Mouse (Mus musculus): ENCODE results near the gene Wdr31. TPM values are rescaled to one million over a fixed set of nuclear protein-coding genes. Genes with fewer than 3 reads are reported as not detected.
A peak's percentile ranks its signal among the peaks of the same experiment; 100 is the strongest.

The Wdr31 gene
- polyA plus RNA-seq, 1 experiment from 2014 or later: 7.9 TPM

DNA sequence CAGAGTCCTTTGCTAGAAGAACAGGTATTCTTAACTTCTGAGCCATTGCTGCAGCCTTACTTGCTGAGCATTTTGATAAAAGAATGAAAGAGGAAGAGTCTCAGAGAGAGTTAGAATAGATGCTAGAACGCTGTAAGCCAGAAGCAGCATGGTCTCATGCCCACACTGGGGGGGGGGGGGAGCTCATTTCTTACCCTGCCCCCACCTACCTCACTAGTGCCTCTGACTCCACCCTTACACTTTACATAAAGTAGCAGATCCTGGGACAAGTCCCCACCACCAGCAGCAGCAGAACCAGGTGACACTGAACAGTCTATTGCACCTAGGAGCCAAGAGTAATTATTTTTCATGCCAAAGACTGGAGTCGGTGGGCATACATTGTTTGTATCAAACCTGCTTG, 4.4 kb upstream of the Wdr31 start:
- Histone ChIP-seq H3K27me3 (ENCODE audit: control insufficient read depth, insufficient read depth, low read length) (peaks cover 4% of the 10 kb centered on the region), H3K4me3 (ENCODE audit: low read depth, low read length) (no peak overlapping the region), H3K4me1 (ENCODE audit: control insufficient read depth, insufficient read depth, low read length) (peaks cover 9% of the 10 kb centered on the region; the same call in 1 of the 2 replicates), H3K9me3 (ENCODE audit: control insufficient read depth, low read length) (no peaks in the 10 kb centered on the region), H3K9ac (ENCODE audit: low read length) (no peak overlapping the region), H3K27ac (ENCODE audit: low read depth, low read length) (no peak overlapping the region), H3K4me2 (no peak overlapping the region), H3K36me3 (ENCODE audit: control insufficient read depth, insufficient read depth, low read length) (no peaks in the 10 kb centered on the region)
- 78% methylated on average over 2 of the region's 2 CpGs for WGBS
- no peak for DNase-seq (ENCODE audit: low spot score, missing footprints)
- no peak for ATAC-seq (ENCODE audit: low FRiP score)

DNA sequence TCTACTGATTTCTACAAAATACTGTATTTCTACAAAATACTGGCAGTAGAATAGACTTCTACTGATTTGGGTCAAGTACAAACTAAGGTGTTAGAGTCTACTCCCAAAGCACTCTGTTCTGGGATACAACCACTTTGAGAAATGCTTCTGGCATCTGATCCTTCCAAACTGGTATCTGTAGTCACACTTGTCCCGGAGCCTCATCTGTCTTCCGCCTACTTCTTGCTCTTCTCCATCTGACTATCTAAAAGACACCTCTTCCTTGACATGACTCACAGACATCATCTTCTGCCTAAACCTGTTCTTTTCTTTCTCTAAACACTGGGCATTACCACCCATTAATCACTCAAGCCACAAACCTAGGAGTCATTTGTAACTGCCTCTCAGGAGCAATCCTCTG, 1.4 kb upstream of the Wdr31 start:
- 97% methylated on average over 2 of the region's 2 CpGs for WGBS
- Histone ChIP-seq H3K27ac (ENCODE audit: low read depth, low read length) (no peak overlapping the region), H3K9me3 (ENCODE audit: control insufficient read depth, low read length) (no peaks in the 10 kb centered on the region)

DNA sequence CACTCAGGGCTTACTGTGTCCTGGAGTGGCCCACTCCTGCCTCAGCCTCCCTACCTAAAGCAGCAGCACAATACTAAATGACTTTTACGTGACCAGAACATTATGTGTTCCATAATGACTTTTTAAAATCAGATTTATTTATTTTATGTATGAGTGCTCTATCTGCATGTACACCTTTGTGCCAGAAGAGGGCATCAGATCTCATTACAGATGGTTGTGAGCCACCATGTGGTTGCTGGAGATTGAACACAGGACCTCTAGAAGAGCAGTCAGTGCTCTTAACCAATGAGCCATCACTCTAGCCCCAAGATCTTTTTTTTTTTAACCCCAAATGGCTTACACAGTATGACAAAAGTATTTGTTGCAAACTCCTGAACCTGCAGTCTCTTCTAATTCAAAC, 2.5 kb downstream of the Wdr31 start:
- no peak overlapping the region for H3K27ac ChIP-seq (ENCODE audit: low read depth, low read length)
- H3K4me1 ChIP-seq (ENCODE audit: control insufficient read depth, insufficient read depth, low read length): peaks cover 7% of the 10 kb centered on the region; the same call in 1 of the 2 replicates
- ATAC-seq (ENCODE audit: low FRiP score) (no peak), DNase-seq (ENCODE audit: low spot score, missing footprints) (no peak)
- H3K9me3 ChIP-seq (ENCODE audit: control insufficient read depth, low read length): no peaks in the 10 kb centered on the region
- H3K9ac ChIP-seq (ENCODE audit: low read length): no peak overlapping the region
- 82% methylated on average over 1 of the region's 1 CpGs for WGBS
- no peak overlapping the region for H3K4me3 ChIP-seq (ENCODE audit: low read depth, low read length)
- H3K27me3 ChIP-seq (ENCODE audit: control insufficient read depth, insufficient read depth, low read length): no peaks in the 10 kb centered on the region
- no peak overlapping the region for H3K4me2 ChIP-seq
- no peaks in the 10 kb centered on the region for H3K36me3 ChIP-seq (ENCODE audit: control insufficient read depth, insufficient read depth, low read length)

More for the DNA sequence above, 1.4 kb upstream of the Wdr31 start:
- DNase-seq (ENCODE audit: low spot score, missing footprints) (no peak), ATAC-seq (ENCODE audit: low FRiP score) (no peak)
- H3K36me3 ChIP-seq (ENCODE audit: control insufficient read depth, insufficient read depth, low read length): no peaks in the 10 kb centered on the region
- H3K4me1 ChIP-seq (ENCODE audit: control insufficient read depth, insufficient read depth, low read length): peaks cover 7% of the 10 kb centered on the region; the same call in 1 of the 2 replicates
- H3K4me2 ChIP-seq: no peak overlapping the region
- no peak overlapping the region for H3K4me3 ChIP-seq (ENCODE audit: low read depth, low read length)
- H3K27me3 ChIP-seq (ENCODE audit: control insufficient read depth, insufficient read depth, low read length): no peaks in the 10 kb centered on the region; the same call in 1 of the 2 replicates
- no peak overlapping the region for H3K9ac ChIP-seq (ENCODE audit: low read length)

DNA sequence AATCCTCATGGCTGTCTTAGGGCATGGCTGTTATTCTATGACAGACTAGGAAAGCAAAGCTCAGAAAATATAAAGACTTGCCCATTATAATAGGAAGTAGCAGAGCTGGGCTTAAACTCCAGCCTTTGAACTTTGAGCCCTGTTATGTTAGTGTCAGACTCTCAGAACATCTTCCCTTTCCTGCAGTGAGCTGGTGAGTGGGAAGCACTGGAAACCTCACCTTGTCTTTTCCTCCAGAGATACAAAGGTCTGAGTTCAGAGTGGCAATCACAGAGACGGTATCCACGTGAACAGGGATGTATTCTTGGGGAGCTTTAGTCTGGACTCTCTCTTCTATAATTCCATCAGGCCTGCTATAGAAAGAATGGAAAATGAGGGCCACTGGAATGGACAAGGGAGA, 7.6 kb downstream of the Wdr31 start:
- ATAC-seq (ENCODE audit: low FRiP score) (no peak), DNase-seq (ENCODE audit: low spot score, missing footprints) (no peak)
- H3K27me3 ChIP-seq (ENCODE audit: control insufficient read depth, insufficient read depth, low read length): no peaks in the 10 kb centered on the region
- H3K9ac ChIP-seq (ENCODE audit: low read length): no peak overlapping the region
- H3K4me3 ChIP-seq (ENCODE audit: low read depth, low read length): no peak overlapping the region
- H3K4me1 ChIP-seq (ENCODE audit: control insufficient read depth, insufficient read depth, low read length): no peaks in the 10 kb centered on the region
- no peaks in the 10 kb centered on the region for H3K9me3 ChIP-seq (ENCODE audit: control insufficient read depth, low read length)
- H3K27ac ChIP-seq (ENCODE audit: low read depth, low read length): no peak overlapping the region
- WGBS: 90% methylated on average over 2 of the region's 2 CpGs
- no peak overlapping the region for H3K4me2 ChIP-seq
- H3K36me3 ChIP-seq (ENCODE audit: control insufficient read depth, insufficient read depth, low read length): no peaks in the 10 kb centered on the region

DNA sequence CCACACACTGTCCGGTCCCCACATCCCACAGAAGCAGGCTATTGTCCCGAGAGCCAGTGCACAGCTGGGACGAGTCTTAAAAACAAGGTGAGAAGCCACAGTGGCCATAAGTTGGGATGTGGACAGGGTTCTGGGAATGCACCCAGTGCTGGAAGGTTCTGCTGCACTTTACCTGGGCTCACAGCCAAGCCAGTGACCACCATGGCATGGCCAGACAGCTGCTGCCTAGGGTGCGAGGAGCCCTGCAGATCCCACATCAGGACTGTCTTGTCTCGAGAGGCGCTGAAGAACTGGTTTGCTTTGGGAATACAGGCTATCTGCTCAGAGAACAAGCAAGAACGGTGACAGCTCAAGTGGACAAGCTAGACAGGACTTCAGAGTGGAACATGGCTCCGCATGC, 10.3 kb downstream of the Wdr31 start:
- Histone ChIP-seq H3K27me3 (ENCODE audit: control insufficient read depth, insufficient read depth, low read length) (no peaks in the 10 kb centered on the region), H3K36me3 (ENCODE audit: control insufficient read depth, insufficient read depth, low read length) (no peaks in the 10 kb centered on the region), H3K4me2 (no peak overlapping the region), H3K9me3 (ENCODE audit: control insufficient read depth, low read length) (no peaks in the 10 kb centered on the region), H3K4me3 (ENCODE audit: low read depth, low read length) (no peak overlapping the region), H3K4me1 (ENCODE audit: control insufficient read depth, insufficient read depth, low read length) (no peaks in the 10 kb centered on the region), H3K27ac (ENCODE audit: low read depth, low read length) (no peak overlapping the region), H3K9ac (ENCODE audit: low read length) (no peak overlapping the region)
- DNase-seq (ENCODE audit: low spot score, missing footprints) (no peak), ATAC-seq (ENCODE audit: low FRiP score) (no peak)
- 93% methylated on average over 8 of the region's 8 CpGs for WGBS

DNA sequence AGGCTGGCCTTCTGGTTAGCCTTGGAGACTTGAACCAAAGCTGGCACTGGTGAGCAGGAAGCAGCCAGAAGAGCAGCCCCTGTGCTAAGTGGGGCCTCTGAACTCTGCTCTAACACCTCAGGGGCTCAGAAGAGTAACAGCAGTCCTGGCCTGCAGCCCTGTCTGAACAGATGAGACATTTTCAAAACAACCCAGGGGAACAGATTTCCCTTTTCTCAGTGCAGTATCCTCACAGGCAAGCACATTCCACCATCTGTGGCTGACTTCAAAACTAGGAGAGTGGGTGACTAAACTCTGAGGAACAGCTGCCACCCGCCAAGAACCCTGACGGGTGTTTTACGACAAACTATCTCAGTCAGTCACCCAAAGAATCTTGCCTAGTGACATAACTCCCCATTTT, 11.6 kb downstream of the Wdr31 start:
- Histone ChIP-seq H3K4me2 (no peak overlapping the region), H3K27ac (ENCODE audit: low read depth, low read length) (no peak overlapping the region), H3K9ac (ENCODE audit: low read length) (no peak overlapping the region), H3K27me3 (ENCODE audit: control insufficient read depth, insufficient read depth, low read length) (no peaks in the 10 kb centered on the region), H3K9me3 (ENCODE audit: control insufficient read depth, low read length) (no peaks in the 10 kb centered on the region), H3K4me3 (ENCODE audit: low read depth, low read length) (no peak overlapping the region), H3K4me1 (ENCODE audit: control insufficient read depth, insufficient read depth, low read length) (no peaks in the 10 kb centered on the region), H3K36me3 (ENCODE audit: control insufficient read depth, insufficient read depth, low read length) (no peaks in the 10 kb centered on the region)
- ATAC-seq (ENCODE audit: low FRiP score) (no peak), DNase-seq (ENCODE audit: low spot score, missing footprints) (no peak)
- 88% methylated on average over 3 of the region's 3 CpGs for WGBS

DNA sequence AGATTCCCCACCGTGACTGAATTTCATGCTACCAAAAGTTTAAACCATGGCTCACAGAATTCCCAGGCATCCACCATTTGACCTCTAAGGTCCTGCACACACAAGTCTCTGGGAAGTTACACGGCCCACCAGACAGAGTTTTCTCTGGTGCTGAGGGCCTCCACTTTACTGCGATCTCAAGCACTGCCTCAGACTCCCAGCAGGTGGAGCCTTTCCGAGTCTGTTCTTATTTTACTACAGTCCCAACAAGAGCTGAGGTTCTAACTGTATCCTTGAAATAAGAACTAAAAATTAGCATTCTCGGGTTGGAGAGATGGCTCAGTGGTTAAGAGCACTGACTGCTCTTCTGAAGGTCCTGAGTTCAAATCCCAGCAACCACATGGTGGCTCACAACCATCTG, 15.7 kb downstream of the Wdr31 start:
- DNase-seq (ENCODE audit: low spot score, missing footprints): no peak
- ATAC-seq (ENCODE audit: low FRiP score): 0 out of 2 replicates have a peak, but pooled peaks have one; percentile 33
- H3K27me3 ChIP-seq (ENCODE audit: control insufficient read depth, insufficient read depth, low read length): no peaks in the 10 kb centered on the region
- H3K9ac ChIP-seq (ENCODE audit: low read length): no peak overlapping the region
- no peak overlapping the region for H3K27ac ChIP-seq (ENCODE audit: low read depth, low read length)
- WGBS: 68% methylated on average over 5 of the region's 5 CpGs
- no peaks in the 10 kb centered on the region for H3K36me3 ChIP-seq (ENCODE audit: control insufficient read depth, insufficient read depth, low read length)
- no peak overlapping the region for H3K4me3 ChIP-seq (ENCODE audit: low read depth, low read length)
- H3K9me3 ChIP-seq (ENCODE audit: control insufficient read depth, low read length): no peaks in the 10 kb centered on the region
- H3K4me1 ChIP-seq (ENCODE audit: control insufficient read depth, insufficient read depth, low read length): no peaks in the 10 kb centered on the region
- no peak overlapping the region for H3K4me2 ChIP-seq

DNA sequence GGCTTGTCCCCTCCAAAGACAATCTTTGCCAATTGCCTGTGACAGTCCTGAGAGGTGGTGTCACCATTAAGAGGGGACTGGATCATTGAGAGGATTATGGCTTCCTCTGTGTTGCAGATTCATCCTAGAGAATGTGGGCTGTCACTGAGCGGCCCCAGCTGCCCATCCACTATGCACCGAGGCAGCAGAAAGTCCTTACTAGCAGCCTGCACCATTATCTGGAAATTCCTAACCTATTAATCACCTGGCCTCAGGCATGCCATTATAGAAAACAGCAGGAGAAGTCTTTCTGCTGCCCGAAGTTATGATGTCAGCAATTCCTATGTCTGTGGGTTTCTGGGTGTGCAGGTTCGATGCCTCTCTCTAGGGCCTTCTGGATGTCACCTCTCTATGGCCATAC, 29.7 kb downstream of the Wdr31 start:
- H3K4me1 ChIP-seq (ENCODE audit: control insufficient read depth, insufficient read depth, low read length): no peaks in the 10 kb centered on the region
- DNase-seq (ENCODE audit: low spot score, missing footprints): no peak
- no peaks in the 10 kb centered on the region for H3K36me3 ChIP-seq (ENCODE audit: control insufficient read depth, insufficient read depth, low read length)
- no peak for ATAC-seq (ENCODE audit: low FRiP score)
- no peak overlapping the region for H3K27ac ChIP-seq (ENCODE audit: low read depth, low read length)
- H3K9ac ChIP-seq (ENCODE audit: low read length): no peak overlapping the region
- H3K4me2 ChIP-seq: no peak overlapping the region
- no peaks in the 10 kb centered on the region for H3K9me3 ChIP-seq (ENCODE audit: control insufficient read depth, low read length)
- H3K4me3 ChIP-seq (ENCODE audit: low read depth, low read length): no peak overlapping the region
- H3K27me3 ChIP-seq (ENCODE audit: control insufficient read depth, insufficient read depth, low read length): no peaks in the 10 kb centered on the region
- WGBS: 88% methylated on average over 4 of the region's 4 CpGs

DNA sequence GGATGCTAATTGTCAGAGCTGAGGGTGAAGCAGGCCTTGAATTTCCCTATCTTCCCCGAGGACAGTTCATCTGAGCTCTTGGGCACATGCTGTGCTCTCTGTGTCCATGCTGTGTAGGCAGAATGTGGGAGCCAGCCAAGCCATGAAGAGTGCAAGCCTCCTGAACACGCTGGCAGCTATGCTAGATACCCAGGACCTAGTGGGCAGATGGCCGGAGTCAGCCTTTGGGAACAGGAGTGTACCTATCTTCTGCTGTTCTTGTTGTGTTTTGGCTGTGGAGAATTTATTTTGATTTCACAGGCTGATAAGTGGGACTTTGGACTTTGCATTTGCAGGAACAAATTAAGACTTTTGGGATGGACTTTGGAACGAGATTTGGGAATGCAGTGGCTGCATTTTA, 30.2 kb downstream of the Wdr31 start:
- H3K27ac ChIP-seq (ENCODE audit: low read depth, low read length): no peak overlapping the region
- H3K4me2 ChIP-seq: no peak overlapping the region
- H3K9me3 ChIP-seq (ENCODE audit: control insufficient read depth, low read length): no peaks in the 10 kb centered on the region
- H3K9ac ChIP-seq (ENCODE audit: low read length): no peak overlapping the region
- no peak overlapping the region for H3K4me3 ChIP-seq (ENCODE audit: low read depth, low read length)
- H3K27me3 ChIP-seq (ENCODE audit: control insufficient read depth, insufficient read depth, low read length): no peaks in the 10 kb centered on the region
- no peaks in the 10 kb centered on the region for H3K4me1 ChIP-seq (ENCODE audit: control insufficient read depth, insufficient read depth, low read length)
- no peak for DNase-seq (ENCODE audit: low spot score, missing footprints)
- 75% methylated on average over 4 of the region's 4 CpGs for WGBS
- no peaks in the 10 kb centered on the region for H3K36me3 ChIP-seq (ENCODE audit: control insufficient read depth, insufficient read depth, low read length)
- ATAC-seq (ENCODE audit: low FRiP score): no peak

DNA sequence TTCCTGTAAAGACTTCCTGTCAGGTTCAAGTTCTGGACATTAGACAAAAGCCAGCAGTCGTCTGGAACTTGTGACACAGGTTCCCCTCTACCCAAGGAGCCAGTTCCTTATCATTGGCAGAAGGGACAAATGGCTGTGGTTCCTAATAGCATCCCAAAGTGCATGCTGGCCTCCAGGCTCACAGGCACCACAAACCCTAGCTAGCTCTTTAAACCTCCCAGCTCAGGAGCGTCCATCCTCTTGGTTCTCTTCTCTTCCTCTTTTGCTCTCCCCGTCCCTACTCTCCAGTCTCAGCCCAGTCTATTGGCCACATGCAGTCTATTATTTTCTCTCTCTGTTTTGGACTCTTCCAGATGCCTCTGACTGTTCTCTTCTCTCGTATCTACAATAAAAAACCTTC, 30.9 kb downstream of the Wdr31 start:
- H3K36me3 ChIP-seq (ENCODE audit: control insufficient read depth, insufficient read depth, low read length): no peaks in the 10 kb centered on the region
- no peak overlapping the region for H3K27ac ChIP-seq (ENCODE audit: low read depth, low read length)
- no peaks in the 10 kb centered on the region for H3K9me3 ChIP-seq (ENCODE audit: control insufficient read depth, low read length)
- no peak overlapping the region for H3K4me3 ChIP-seq (ENCODE audit: low read depth, low read length)
- no peaks in the 10 kb centered on the region for H3K27me3 ChIP-seq (ENCODE audit: control insufficient read depth, insufficient read depth, low read length)
- no peak overlapping the region for H3K4me2 ChIP-seq
- DNase-seq (ENCODE audit: low spot score, missing footprints) (no peak), ATAC-seq (ENCODE audit: low FRiP score) (no peak)
- 65% methylated on average over 4 of the region's 4 CpGs for WGBS
- no peak overlapping the region for H3K9ac ChIP-seq (ENCODE audit: low read length)
- H3K4me1 ChIP-seq (ENCODE audit: control insufficient read depth, insufficient read depth, low read length): no peaks in the 10 kb centered on the region
